Mouse (Mus musculus) urinary bladder, postnatal 25 days (tissue): Measurements from ENCODE around the gene Gm21972.

Source experiments
- DNase-seq: peaks from one replicate; pipeline ENCODE4 v3.0.0; 2022; ENCODE audit warnings: low spot score

The Gm21972 gene

GRCm38 (mm10) chr1:86161061-86161460 lies 27.6 kb downstream of the Gm21972 start:
- DNase-seq: no peak

- DNase-seq: no peak
These were observed 41.2 kb downstream of the Gm21972 start for GRCm38 (mm10) chr1:86174602-86175001.

GRCm38 (mm10) chr1:86176066-86176465 lies 42.6 kb downstream of the Gm21972 start:
- DNase-seq: no peak

- peak; percentile 83 for DNase-seq
These were observed 45.2 kb downstream of the Gm21972 start for GRCm38 (mm10) chr1:86178462-86179253.

GRCm38 (mm10) chr1:86182004-86182709 lies 48.7 kb downstream of the Gm21972 start:
- no peak for DNase-seq

- DNase-seq: no peak
These were observed 50.3 kb downstream of the Gm21972 start for GRCm38 (mm10) chr1:86183577-86184263.

- DNase-seq: no peak
These were observed 53.3 kb downstream of the Gm21972 start for GRCm38 (mm10) chr1:86186762-86187161.

GRCm38 (mm10) chr1:86187856-86188255 lies 54.4 kb downstream of the Gm21972 start:
- DNase-seq: no peak

- DNase-seq: no peak
These were observed 54.8 kb downstream of the Gm21972 start for GRCm38 (mm10) chr1:86188271-86188670.

GRCm38 (mm10) chr1:86189034-86189702 lies 55.7 kb downstream of the Gm21972 start:
- no peak for DNase-seq

GRCm38 (mm10) chr1:86190843-86191242 lies 57.4 kb downstream of the Gm21972 start:
- DNase-seq: no peak

- no peak for DNase-seq
These were observed 60.6 kb downstream of the Gm21972 start for GRCm38 (mm10) chr1:86194044-86194443.

- DNase-seq: no peak
These were observed 64.8 kb downstream of the Gm21972 start for GRCm38 (mm10) chr1:86198276-86198675.

- no peak for DNase-seq
These were observed 65.6 kb downstream of the Gm21972 start for GRCm38 (mm10) chr1:86199026-86199425.

GRCm38 (mm10) chr1:86201312-86201711 lies 67.9 kb downstream of the Gm21972 start:
- DNase-seq: no peak

- no peak for DNase-seq
These were observed 69.3 kb downstream of the Gm21972 start for GRCm38 (mm10) chr1:86202617-86203219.

GRCm38 (mm10) chr1:86210676-86211075 lies 77.2 kb downstream of the Gm21972 start:
- DNase-seq: no peak

- no peak for DNase-seq
These were observed 78.1 kb downstream of the Gm21972 start for GRCm38 (mm10) chr1:86211498-86211897.
